Mouse (Mus musculus): ENCODE measurements around the gene Jhy. TPM values are rescaled to one million over a fixed set of nuclear protein-coding genes. Genes with fewer than 3 reads are reported as not detected.
A peak's percentile ranks its signal among the peaks of the same experiment; 100 is the strongest.

The Jhy gene
- polyA plus RNA-seq, 1 experiment, result 28.7 TPM

DNA sequence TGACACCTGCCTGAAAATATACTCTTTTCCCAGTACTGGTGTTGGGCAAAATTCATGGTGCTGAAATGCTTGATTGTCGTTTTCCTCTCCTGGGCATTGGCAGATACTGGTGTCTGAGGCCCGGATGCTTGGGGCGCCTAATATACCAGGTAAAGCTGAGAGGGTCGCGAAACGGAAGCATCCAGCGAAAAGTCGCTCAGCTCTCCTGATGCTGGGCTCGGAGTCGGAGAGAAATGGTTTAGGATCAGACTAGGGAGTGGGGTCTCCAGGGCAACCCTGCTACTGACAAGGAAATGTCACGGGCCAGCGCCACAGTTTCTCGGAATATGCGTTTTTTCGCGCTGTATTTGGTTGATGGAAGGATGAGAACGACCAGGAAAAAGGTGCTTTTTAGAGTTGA lies 88.5 kb downstream of the Jhy start:
- Histone ChIP-seq H3K36me3 (ENCODE audit: control insufficient read depth, insufficient read depth, low read length) (no peaks in the 10 kb centered on the region), H3K4me1 (ENCODE audit: control insufficient read depth, insufficient read depth, low read length) (peaks cover 9% of the 10 kb centered on the region), H3K27me3 (ENCODE audit: control insufficient read depth, insufficient read depth, low read length) (peaks cover 7% of the 10 kb centered on the region), H3K27ac (ENCODE audit: control insufficient read depth, insufficient read depth, low read depth, low read length) (no peak overlapping the region), H3K4me3 (ENCODE audit: control insufficient read depth, low read depth, low read length) (no peak overlapping the region)
- TF ChIP-seq POLR2A (IDR thresholded peaks at IDR 0.05; ENCODE audit: control insufficient read depth, low read depth, low read length) (no peak), CTCF (IDR thresholded peaks at IDR 0.05; ENCODE audit: control insufficient read depth, insufficient read depth, insufficient replicate concordance, low read depth, low read length) (no peak)

DNA sequence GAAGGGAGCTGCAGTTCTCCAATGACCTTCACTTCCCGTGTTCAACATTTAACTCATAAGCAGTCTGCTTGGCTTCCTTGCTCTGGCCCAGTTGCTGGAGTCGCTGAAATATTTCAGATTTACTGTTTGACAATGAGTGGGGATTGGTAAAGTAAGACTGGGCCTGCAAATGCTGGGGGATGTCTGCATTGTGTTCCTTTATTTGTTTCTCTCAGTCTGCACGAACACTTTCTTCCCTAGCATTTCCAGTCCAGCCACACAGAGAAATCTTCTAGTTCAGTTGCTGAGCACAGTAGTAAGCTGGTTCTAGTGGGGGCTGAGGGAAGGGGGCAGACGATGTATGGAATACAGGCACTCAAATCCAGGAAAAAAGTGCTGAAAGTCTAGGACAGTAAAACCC lies 89.0 kb downstream of the Jhy start:
- TF ChIP-seq CTCF (IDR thresholded peaks at IDR 0.05; ENCODE audit: control insufficient read depth, insufficient read depth, insufficient replicate concordance, low read depth, low read length), result no peak
- no peak for TF ChIP-seq POLR2A (IDR thresholded peaks at IDR 0.05; ENCODE audit: control insufficient read depth, low read depth, low read length)
- peaks cover 7% of the 10 kb centered on the region for H3K27me3 ChIP-seq (ENCODE audit: control insufficient read depth, insufficient read depth, low read length)
- peaks cover 9% of the 10 kb centered on the region for H3K4me1 ChIP-seq (ENCODE audit: control insufficient read depth, insufficient read depth, low read length)
- H3K4me3 ChIP-seq (ENCODE audit: control insufficient read depth, low read depth, low read length), result no peak overlapping the region
- no peak overlapping the region for H3K27ac ChIP-seq (ENCODE audit: control insufficient read depth, insufficient read depth, low read depth, low read length)
- H3K36me3 ChIP-seq (ENCODE audit: control insufficient read depth, insufficient read depth, low read length), result no peaks in the 10 kb centered on the region

DNA sequence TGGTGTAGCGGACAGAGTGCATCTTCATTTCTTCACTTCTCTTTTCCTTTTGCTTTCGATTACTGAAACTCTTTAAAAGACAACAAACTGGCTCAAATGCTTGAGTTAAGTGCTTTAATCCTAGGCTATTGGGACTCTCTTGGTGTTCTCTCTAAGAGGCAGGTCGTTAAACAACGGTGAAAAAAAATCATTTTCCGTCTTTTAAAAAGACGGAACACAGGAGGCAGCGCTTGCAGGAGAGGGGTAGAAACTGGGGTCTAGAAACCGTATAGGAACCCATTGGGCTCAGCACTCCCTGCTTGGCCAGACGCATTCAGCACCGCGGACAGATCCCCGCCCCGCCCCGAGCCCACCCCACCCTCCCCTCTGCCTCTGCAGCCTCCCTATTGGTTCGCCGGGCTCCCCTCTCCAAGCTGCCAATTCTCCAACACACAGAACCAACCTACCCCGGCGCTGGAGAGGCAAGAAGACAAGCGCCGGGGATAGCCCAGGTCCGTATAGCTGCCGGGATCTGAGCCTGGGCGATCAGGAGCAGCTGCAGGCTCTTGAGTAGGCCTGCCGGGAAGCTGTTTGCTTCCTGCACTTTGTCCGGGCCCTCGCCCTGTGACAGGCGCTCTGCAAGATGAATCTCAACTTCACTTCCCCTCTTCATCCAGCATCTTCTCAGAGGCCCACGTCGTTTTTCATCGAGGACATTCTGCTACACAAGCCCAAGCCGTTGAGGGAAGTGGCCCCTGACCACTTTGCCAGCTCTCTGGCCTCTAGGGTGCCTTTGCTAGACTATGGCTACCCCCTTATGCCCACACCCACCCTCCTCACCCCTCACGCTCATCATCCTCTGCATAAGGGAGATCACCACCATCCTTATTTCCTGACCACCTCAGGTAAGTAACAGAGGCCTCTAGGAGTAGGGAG lies 90.1 kb downstream of the Jhy start, which contains the start of gene Bsx:
Bsx (plus strand) TSS at position 572 of the 915 bp plus-strand sequence.
- Histone ChIP-seq H3K4me3 (ENCODE audit: control insufficient read depth, low read depth, low read length) (no peak within 1 kb of the TSS), H3K36me3 (ENCODE audit: control insufficient read depth, insufficient read depth, low read length) (no peaks in the 10 kb centered on the region), H3K27ac (ENCODE audit: control insufficient read depth, insufficient read depth, low read depth, low read length) (no peak within 1 kb of the TSS), H3K4me1 (ENCODE audit: control insufficient read depth, insufficient read depth, low read length) (peaks cover 9% of the 10 kb centered on the region), H3K27me3 (ENCODE audit: control insufficient read depth, insufficient read depth, low read length) (peaks cover 7% of the 10 kb centered on the region)
- no peak for TF ChIP-seq POLR2A (IDR thresholded peaks at IDR 0.05; ENCODE audit: control insufficient read depth, low read depth, low read length)
- no peak for TF ChIP-seq CTCF (IDR thresholded peaks at IDR 0.05; ENCODE audit: control insufficient read depth, insufficient read depth, insufficient replicate concordance, low read depth, low read length)

DNA sequence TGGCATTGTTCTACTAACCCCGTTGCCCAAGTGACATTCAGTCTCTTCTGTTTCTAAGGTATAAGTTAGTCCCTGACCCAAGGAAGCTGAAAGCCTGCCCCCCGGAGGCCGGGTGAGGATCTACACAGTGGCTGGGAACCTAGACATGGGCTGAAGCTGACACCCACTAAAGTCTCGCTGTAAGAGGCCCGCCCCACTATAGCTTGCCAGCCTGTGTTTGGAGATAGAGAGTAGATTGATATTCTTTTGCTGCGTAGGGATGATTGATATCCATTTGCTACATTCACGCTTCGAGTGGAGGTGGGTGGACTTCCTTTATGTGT lies 91.8 kb downstream of the Jhy start:
- no peak for TF ChIP-seq POLR2A (IDR thresholded peaks at IDR 0.05; ENCODE audit: control insufficient read depth, low read depth, low read length)
- peak; percentile 31; the same call in 1 of the 2 replicates for TF ChIP-seq CTCF (IDR thresholded peaks at IDR 0.05; ENCODE audit: control insufficient read depth, insufficient read depth, insufficient replicate concordance, low read depth, low read length)
- Histone ChIP-seq H3K4me1 (ENCODE audit: control insufficient read depth, insufficient read depth, low read length) (peaks cover 2% of the 10 kb centered on the region; the same call in 1 of the 2 replicates), H3K4me3 (ENCODE audit: control insufficient read depth, low read depth, low read length) (peak overlapping the region; percentile 27), H3K27ac (ENCODE audit: control insufficient read depth, insufficient read depth, low read depth, low read length) (no peak overlapping the region), H3K36me3 (ENCODE audit: control insufficient read depth, insufficient read depth, low read length) (no peaks in the 10 kb centered on the region), H3K27me3 (ENCODE audit: control insufficient read depth, insufficient read depth, low read length) (peaks cover 2% of the 10 kb centered on the region; the same call in 1 of the 2 replicates)

DNA sequence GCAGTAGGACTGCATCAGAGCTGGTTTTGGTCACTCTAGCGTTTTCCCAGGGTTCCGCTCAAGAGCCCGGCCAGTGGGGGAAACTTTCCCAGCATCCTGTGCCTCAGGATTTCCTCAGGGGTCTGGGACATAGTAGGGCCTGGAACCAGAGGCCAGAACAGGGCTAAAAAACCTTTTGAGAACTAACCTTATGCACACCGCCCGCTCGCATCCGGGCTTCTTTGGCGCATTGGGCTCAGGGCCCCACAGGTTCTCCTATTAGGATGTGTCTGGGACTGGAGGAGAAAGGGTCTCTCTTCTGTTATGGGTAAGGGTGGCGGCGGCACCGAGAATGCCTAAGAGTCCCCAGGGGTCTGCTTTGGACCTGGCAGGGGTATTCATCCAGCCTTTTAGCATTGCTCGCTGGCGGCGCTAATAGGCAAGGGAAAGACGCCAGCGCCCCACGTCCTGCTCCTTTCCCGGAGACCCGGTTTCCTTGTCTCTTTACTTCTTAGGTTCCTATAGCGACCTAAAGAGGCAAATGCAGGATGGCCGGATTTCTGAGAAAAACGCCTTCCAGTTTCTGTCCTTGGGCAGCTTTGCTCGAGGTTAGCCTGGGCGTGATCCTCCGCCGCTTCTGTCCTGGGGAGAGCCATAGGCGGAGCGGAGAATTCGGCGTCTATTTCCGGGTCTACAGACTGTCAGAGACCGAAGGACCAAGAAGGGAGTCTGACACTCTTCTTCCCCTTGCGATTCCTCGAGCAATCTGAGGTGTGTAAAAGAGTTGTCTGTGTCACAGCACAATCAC lies 92.4 kb downstream of the Jhy start:
- Histone ChIP-seq H3K4me3 (ENCODE audit: control insufficient read depth, low read depth, low read length) (peak overlapping the region; percentile 27), H3K27ac (ENCODE audit: control insufficient read depth, insufficient read depth, low read depth, low read length) (no peak overlapping the region), H3K4me1 (ENCODE audit: control insufficient read depth, insufficient read depth, low read length) (peaks cover 2% of the 10 kb centered on the region; the same call in 1 of the 2 replicates), H3K27me3 (ENCODE audit: control insufficient read depth, insufficient read depth, low read length) (peaks cover 2% of the 10 kb centered on the region; the same call in 1 of the 2 replicates), H3K36me3 (ENCODE audit: control insufficient read depth, insufficient read depth, low read length) (no peaks in the 10 kb centered on the region)
- TF ChIP-seq CTCF (IDR thresholded peaks at IDR 0.05; ENCODE audit: control insufficient read depth, insufficient read depth, insufficient replicate concordance, low read depth, low read length) (no peak), POLR2A (IDR thresholded peaks at IDR 0.05; ENCODE audit: control insufficient read depth, low read depth, low read length) (no peak)

DNA sequence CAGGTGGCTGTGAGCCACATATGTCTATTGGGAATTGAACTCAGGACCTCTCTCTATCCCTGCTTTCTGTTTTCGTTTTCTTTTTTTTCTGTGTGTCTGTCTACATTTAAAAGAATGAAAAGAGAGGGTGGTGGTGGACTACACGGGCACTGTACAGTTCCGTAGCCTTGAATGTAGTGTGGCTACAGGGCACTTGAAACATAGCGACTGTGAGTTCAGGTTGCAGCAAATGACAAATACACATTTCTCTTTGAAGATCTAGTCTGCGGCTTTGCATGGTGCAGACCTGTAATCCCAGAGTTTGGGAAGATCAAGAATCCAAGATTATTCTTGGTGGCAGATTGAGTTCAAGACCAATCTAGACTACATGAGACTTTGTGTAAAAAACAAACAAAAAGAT lies 93.6 kb downstream of the Jhy start:
- no peak overlapping the region for H3K27ac ChIP-seq (ENCODE audit: control insufficient read depth, insufficient read depth, low read depth, low read length)
- TF ChIP-seq CTCF (IDR thresholded peaks at IDR 0.05; ENCODE audit: control insufficient read depth, insufficient read depth, insufficient replicate concordance, low read depth, low read length), result no peak
- no peak for TF ChIP-seq POLR2A (IDR thresholded peaks at IDR 0.05; ENCODE audit: control insufficient read depth, low read depth, low read length)
- no peaks in the 10 kb centered on the region for H3K36me3 ChIP-seq (ENCODE audit: control insufficient read depth, insufficient read depth, low read length)
- peaks cover 2% of the 10 kb centered on the region; the same call in 1 of the 2 replicates for H3K4me1 ChIP-seq (ENCODE audit: control insufficient read depth, insufficient read depth, low read length)
- peaks cover 2% of the 10 kb centered on the region; the same call in 1 of the 2 replicates for H3K27me3 ChIP-seq (ENCODE audit: control insufficient read depth, insufficient read depth, low read length)
- no peak overlapping the region for H3K4me3 ChIP-seq (ENCODE audit: control insufficient read depth, low read depth, low read length)

DNA sequence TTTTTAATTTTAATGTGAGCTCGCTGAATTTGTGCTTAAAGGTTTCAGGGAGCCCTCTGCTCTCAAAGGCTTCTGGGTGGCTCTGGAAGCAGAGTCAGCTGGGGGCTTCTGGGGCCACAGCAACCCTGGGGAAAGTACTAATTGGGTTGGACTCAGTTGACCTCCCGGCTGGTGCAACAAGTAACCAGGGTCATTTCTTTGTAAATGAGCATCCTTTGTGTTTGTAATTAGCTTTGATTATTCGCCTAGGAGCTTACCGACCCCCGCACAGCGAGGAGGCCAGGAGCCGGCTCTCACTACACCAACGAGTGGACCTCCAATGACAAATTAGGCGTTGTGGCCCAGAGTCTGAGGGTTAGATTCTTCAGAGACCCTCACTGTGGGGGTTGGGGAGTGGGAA lies 104.7 kb downstream of the Jhy start:
- no peak for TF ChIP-seq POLR2A (IDR thresholded peaks at IDR 0.05; ENCODE audit: control insufficient read depth, low read depth, low read length)
- TF ChIP-seq CTCF (IDR thresholded peaks at IDR 0.05; ENCODE audit: control insufficient read depth, insufficient read depth, insufficient replicate concordance, low read depth, low read length), result no peak
- Histone ChIP-seq H3K27ac (ENCODE audit: control insufficient read depth, insufficient read depth, low read depth, low read length) (no peak overlapping the region), H3K4me1 (ENCODE audit: control insufficient read depth, insufficient read depth, low read length) (peaks cover 3% of the 10 kb centered on the region), H3K27me3 (ENCODE audit: control insufficient read depth, insufficient read depth, low read length) (no peaks in the 10 kb centered on the region), H3K36me3 (ENCODE audit: control insufficient read depth, insufficient read depth, low read length) (no peaks in the 10 kb centered on the region), H3K4me3 (ENCODE audit: control insufficient read depth, low read depth, low read length) (no peak overlapping the region)
